Mouse (Mus musculus) embryo, embryonic 10 days (tissue): Measurements from ENCODE around the gene Cstf2t.

Experiments
- DNase-seq: peaks from one replicate; pipeline ENCODE4 v3.0.0-alpha.2; 2015; ENCODE audit warnings: low spot score

Gene Cstf2t

GRCm38 (mm10) chr19:31082662-31083429, at the start of gene Cstf2t:
Gene Cstf2t (plus strand): TSS chr19:31082837.
- DNase-seq = peak; percentile 99

DNA sequence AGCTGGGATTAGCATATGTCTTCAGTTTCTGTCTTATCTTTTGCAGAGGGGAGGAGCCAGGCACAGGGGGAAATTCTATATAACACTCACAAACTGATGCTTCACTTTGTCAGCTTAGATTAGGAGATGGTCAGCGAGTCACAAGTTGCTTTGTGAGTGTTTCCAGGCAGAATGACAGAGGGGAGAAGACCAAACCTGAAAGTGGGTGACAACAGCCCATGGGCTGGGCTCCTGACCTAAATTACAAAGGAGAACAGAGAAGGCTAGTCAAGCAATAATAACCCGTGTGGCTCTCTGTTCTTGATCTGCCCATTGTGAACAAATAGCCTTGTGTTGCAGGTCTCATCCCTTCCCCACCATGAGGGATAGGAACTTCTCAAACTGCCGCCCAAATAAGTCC, 43.7 kb upstream of the Cstf2t start:
- DNase-seq = no peak

DNA sequence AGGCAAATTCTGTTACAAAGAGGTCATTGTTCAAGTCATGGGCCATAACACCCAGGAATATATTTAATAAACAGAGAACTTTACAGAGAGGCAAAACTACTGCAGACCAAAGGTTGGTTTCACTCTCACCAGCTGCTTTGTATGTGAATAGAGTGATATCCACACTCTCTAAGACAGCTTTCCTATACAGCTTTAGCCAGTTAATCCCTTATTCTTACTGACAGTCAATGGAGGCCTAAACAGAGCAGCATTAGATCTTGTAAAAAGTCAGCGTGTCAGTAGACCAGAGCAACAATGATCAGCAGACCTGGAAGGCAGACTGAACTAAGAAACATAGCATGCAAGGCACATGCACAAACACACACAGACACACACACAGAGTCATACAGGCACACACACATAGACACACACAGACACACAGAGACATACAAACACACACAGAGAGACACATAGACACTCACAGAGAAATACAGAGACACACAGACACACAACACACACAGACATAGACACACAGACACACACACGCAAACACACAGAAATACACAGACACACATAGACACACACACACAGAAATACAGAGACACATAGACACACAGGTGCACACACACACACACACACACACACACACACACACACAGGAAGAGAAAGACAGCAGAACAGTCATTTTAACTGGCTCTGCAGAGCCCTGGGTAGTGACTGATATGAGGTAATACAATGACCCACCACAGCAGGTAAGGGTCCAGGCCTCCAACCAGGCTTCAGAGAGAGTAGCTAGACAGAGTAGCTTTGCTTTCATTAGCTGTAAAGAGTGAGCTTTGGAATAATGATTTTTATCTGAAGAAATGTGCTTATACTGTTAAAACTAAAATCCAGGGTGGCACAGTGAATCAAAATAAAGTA, 41.4 kb upstream of the Cstf2t start:
- no peak for DNase-seq

- no peak for DNase-seq
Measured at GRCm38 (mm10) chr19:31046601-31047000, 36.0 kb upstream of the Cstf2t start.

GRCm38 (mm10) chr19:31064740-31065139, 17.9 kb upstream of the Cstf2t start:
- DNase-seq = no peak

GRCm38 (mm10) chr19:31065206-31065781, 17.3 kb upstream of the Cstf2t start:
- no peak for DNase-seq

DNA sequence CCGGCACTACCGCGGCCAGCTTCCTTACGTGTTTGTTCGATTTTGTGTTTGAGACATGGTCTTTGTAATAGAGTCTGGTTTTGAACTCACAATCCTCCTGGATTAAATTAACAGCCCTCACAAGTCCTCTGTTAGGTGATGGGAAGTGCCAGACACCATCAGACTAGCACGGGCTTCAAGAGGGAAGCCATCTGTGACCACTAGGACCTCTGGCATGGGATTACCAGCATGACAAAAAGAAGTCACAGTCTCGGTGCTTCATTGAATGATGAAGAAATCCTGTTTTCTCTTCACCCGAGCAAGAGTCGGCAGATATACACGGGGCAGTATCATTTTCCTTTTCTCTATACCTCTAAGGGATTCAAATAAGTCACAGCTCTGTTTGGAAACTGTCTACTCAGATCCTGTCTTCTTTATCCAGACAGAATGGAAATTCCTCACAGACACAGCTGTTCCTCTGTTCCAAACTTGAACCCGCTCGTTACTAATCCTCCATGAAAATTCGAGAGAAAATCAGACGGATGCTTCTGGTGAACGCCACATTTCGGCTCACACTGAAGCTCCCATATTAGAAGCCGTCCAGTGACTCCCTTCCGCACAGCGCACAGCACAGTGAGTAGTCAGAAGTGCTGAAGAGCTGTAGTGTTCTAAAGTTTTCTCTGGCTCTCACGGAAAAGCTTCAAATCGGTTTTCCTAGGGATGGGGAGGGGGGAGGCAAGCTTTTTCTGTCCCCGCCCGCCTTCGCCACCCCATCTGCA, 8.5 kb upstream of the Cstf2t start:
- no peak for DNase-seq

- no peak for DNase-seq
Measured at GRCm38 (mm10) chr19:31074717-31075063, 7.9 kb upstream of the Cstf2t start.

DNA sequence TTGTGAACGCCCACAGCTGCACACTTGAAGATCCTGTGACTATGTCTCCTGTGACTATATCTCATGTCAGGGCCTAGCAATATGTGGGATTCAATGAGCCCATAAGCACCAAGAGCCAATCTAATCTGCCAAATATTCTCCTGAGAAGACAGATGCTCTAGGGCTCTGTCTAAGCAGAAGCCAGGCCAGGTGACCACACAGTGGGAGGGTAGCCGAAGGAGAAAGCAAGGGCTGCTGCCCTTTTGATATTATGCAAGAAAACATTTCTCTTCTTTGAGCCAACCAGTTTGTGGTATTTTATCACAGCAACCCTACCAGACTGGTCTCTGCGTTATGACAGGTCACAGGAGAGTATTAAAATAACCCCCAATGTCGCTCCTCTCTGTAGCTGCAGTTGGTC, 6.5 kb upstream of the Cstf2t start:
- no peak for DNase-seq

DNA sequence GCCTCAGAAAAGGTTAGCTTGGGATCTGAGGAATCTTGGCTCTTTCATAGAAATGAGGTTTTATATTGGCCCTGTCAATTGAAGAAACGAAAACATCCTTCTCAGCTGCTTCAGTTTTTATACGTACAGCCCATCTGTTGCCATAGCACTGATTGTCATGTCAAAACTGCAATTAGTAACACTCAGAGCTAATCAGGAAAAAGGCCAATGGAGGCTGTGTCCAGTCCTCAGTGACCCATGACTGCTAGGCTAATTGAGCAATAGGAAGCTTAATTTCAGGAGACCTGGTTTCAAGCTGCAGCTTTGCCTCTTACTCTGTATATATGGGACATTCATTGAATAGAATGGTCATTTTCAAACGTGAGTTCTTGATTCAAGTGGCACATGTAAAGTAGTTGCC, 4.4 kb upstream of the Cstf2t start:
- DNase-seq = no peak

GRCm38 (mm10) chr19:31082226-31082625, 411 bp upstream of the Cstf2t start:
- no peak for DNase-seq

- DNase-seq = no peak
Measured at GRCm38 (mm10) chr19:31083761-31084160, 1.1 kb downstream of the Cstf2t start.

- DNase-seq = no peak
Measured at GRCm38 (mm10) chr19:31097857-31098256, 15.2 kb downstream of the Cstf2t start.

GRCm38 (mm10) chr19:31099369-31099768, 16.7 kb downstream of the Cstf2t start:
- DNase-seq = no peak

- DNase-seq = no peak
Measured at GRCm38 (mm10) chr19:31104764-31105163, 22.1 kb downstream of the Cstf2t start.

GRCm38 (mm10) chr19:31106036-31106435, 23.4 kb downstream of the Cstf2t start:
- DNase-seq = no peak

DNA sequence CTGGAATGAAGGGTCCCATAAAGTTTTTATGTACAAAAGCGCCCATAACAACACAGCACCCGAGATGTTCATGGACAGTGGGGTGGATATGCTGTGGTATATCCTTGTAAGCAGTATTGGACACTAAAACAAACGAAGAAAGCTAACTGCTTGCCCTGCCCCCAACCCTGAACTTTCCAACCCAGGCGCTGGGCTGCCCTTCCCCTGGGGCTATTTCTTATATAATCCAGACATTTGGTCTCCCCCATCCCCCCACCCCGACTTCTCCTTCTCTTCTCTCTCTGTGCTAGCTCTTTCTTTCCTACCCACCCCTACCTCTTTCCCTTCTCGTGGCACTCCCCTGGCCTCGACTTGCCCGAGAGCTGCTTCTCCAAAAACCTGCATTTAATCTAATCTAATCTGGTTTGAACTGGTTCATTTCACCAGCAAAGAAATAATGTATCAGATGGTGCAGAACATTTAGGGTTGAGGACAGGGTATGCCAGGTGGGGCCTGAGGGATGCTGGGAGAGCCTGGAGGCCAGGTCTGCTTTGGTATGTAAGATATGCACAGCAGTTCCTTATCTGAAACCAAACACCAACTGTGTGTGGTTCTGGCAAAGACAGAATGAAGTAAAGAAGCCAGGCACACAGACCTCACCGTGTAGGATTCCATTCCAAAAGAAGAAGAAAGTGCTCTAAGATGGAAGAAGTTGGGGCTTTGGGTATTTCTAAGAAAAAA, 24.4 kb downstream of the Cstf2t start:
- peak; percentile 36 for DNase-seq

- DNase-seq = no peak
Measured at GRCm38 (mm10) chr19:31114690-31115089, 32.1 kb downstream of the Cstf2t start.

DNA sequence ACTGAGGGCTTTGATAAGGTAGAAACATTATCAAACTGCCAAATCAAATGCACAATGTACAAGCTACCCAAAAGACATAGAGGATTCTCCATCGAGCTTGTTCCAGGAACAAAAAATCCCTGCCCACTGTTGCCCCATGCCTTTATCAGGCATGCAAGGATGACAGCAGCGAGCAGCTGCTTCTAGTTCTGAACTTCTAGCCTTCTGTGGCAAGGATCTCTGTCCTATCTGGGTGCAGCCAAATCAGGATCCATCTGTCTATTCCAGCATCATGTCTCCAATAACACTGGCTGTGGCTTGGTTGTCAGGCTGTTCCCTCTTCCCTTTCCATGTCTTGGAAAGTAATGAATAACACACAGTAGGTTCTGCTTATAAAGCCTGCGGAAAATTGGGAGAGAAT, 42.0 kb downstream of the Cstf2t start:
- DNase-seq = no peak

- no peak for DNase-seq
Measured at GRCm38 (mm10) chr19:31132614-31133013, 50.0 kb downstream of the Cstf2t start.

GRCm38 (mm10) chr19:31136316-31136715, 53.7 kb downstream of the Cstf2t start:
- no peak for DNase-seq
